Mouse (Mus musculus): Measurements from ENCODE around the gene Nfil3. TPM values are rescaled to one million over a fixed set of nuclear protein-coding genes. Genes with fewer than 3 reads are reported as not detected.

The Nfil3 gene
- polyA plus RNA-seq, 1 experiment from 2014 or later: 22.8 TPM

- no peaks in the 10 kb centered on the region for H3K27me3 ChIP-seq (replicated peaks; ENCODE audit: low read depth, poor library complexity, severe bottlenecking)
- no peak for DNase-seq (ENCODE audit: low spot score)
- no peak overlapping the region for H3K27ac ChIP-seq (replicated peaks)
- peaks cover 12% of the 10 kb centered on the region for H3K4me1 ChIP-seq
- H3K36me3 ChIP-seq (replicated peaks): no peaks in the 10 kb centered on the region
- 87% methylated on average over 10 of the region's 10 CpGs for WGBS
- no peaks in the 10 kb centered on the region for H3K9me3 ChIP-seq
- H3K4me3 ChIP-seq: no peak overlapping the region
Observed at GRCm38 (mm10) chr13:52998541-52998940, 17.7 kb upstream of the Nfil3 start.

- DNase-seq (ENCODE audit: low spot score): no peak
- H3K4me1 ChIP-seq: peaks cover 12% of the 10 kb centered on the region
- 90% methylated on average over 2 of the region's 2 CpGs for whole genome bisulfite sequencing
Observed at GRCm38 (mm10) chr13:52997806-52998205, 16.9 kb upstream of the Nfil3 start.

GRCm38 (mm10) chr13:52996201-52996600, 15.3 kb upstream of the Nfil3 start:
- no peak overlapping the region for H3K4me3 ChIP-seq
- H3K27ac ChIP-seq (replicated peaks): 0 out of 2 replicates have a peak overlapping the region, but pooled peaks have one; percentile 0
- no peak for DNase-seq (ENCODE audit: low spot score)
- H3K4me1 ChIP-seq: peaks cover 12% of the 10 kb centered on the region
- no peaks in the 10 kb centered on the region for H3K36me3 ChIP-seq (replicated peaks)
- no peaks in the 10 kb centered on the region for H3K27me3 ChIP-seq (replicated peaks; ENCODE audit: low read depth, poor library complexity, severe bottlenecking)
- WGBS: 71% methylated on average over 8 of the region's 8 CpGs
- H3K9me3 ChIP-seq: no peaks in the 10 kb centered on the region

More at GRCm38 (mm10) chr13:52997806-52998205, 16.9 kb upstream of the Nfil3 start:
- Histone ChIP-seq H3K36me3 (replicated peaks) (no peaks in the 10 kb centered on the region), H3K4me3 (no peak overlapping the region), H3K27ac (replicated peaks) (no peak overlapping the region), H3K27me3 (replicated peaks; ENCODE audit: low read depth, poor library complexity, severe bottlenecking) (no peaks in the 10 kb centered on the region), H3K9me3 (no peaks in the 10 kb centered on the region)

- H3K4me1 ChIP-seq: peaks cover 25% of the 10 kb centered on the region
- H3K9me3 ChIP-seq: no peaks in the 10 kb centered on the region
- 68% methylated on average over 10 of the region's 10 CpGs for WGBS
- H3K36me3 ChIP-seq (replicated peaks): no peaks in the 10 kb centered on the region
- H3K4me3 ChIP-seq: no peak overlapping the region
- DNase-seq (ENCODE audit: low spot score): no peak
- H3K27me3 ChIP-seq (replicated peaks; ENCODE audit: low read depth, poor library complexity, severe bottlenecking): no peaks in the 10 kb centered on the region
- peak overlapping the region; percentile 72 for H3K27ac ChIP-seq (replicated peaks)
Observed at GRCm38 (mm10) chr13:52994197-52994881, 13.5 kb upstream of the Nfil3 start.

GRCm38 (mm10) chr13:52990139-52990538, 9.3 kb upstream of the Nfil3 start:
- no peak overlapping the region for H3K4me3 ChIP-seq
- H3K27ac ChIP-seq (replicated peaks): peak overlapping the region; percentile 48
- H3K27me3 ChIP-seq (replicated peaks; ENCODE audit: low read depth, poor library complexity, severe bottlenecking): no peaks in the 10 kb centered on the region; the same call in 1 of the 2 replicates
- H3K4me1 ChIP-seq: peaks cover 25% of the 10 kb centered on the region
- WGBS: 66% methylated on average over 9 of the region's 9 CpGs
- no peaks in the 10 kb centered on the region for H3K9me3 ChIP-seq
- peak; percentile 63 for DNase-seq (ENCODE audit: low spot score)
- H3K36me3 ChIP-seq (replicated peaks): no peaks in the 10 kb centered on the region

- no peak overlapping the region for H3K27ac ChIP-seq (replicated peaks)
- no peaks in the 10 kb centered on the region for H3K36me3 ChIP-seq (replicated peaks)
- H3K4me1 ChIP-seq: peaks cover 18% of the 10 kb centered on the region
- WGBS: 86% methylated on average over 16 of the region's 16 CpGs
- H3K4me3 ChIP-seq: no peak overlapping the region
- peaks cover 3% of the 10 kb centered on the region; the same call in 1 of the 2 replicates for H3K27me3 ChIP-seq (replicated peaks; ENCODE audit: low read depth, poor library complexity, severe bottlenecking)
- no peaks in the 10 kb centered on the region for H3K9me3 ChIP-seq
- DNase-seq (ENCODE audit: low spot score): no peak
Observed at GRCm38 (mm10) chr13:52989005-52989404, 8.1 kb upstream of the Nfil3 start.

- Histone ChIP-seq H3K4me3 (no peak overlapping the region), H3K27ac (replicated peaks) (no peak overlapping the region), H3K27me3 (replicated peaks; ENCODE audit: low read depth, poor library complexity, severe bottlenecking) (peaks cover 8% of the 10 kb centered on the region), H3K4me1 (peaks cover 17% of the 10 kb centered on the region), H3K36me3 (replicated peaks) (no peaks in the 10 kb centered on the region), H3K9me3 (no peaks in the 10 kb centered on the region)
- WGBS: 88% methylated on average over 1 of the region's 1 CpGs
- DNase-seq (ENCODE audit: low spot score): no peak
Observed at GRCm38 (mm10) chr13:52987880-52988279, 7.0 kb upstream of the Nfil3 start.

GRCm38 (mm10) chr13:52986215-52986780, 5.4 kb upstream of the Nfil3 start:
- WGBS: 79% methylated on average over 10 of the region's 10 CpGs

GRCm38 (mm10) chr13:52985508-52986214, 4.8 kb upstream of the Nfil3 start:
- no peak for DNase-seq (ENCODE audit: low spot score)
- whole genome bisulfite sequencing: 85% methylated on average over 12 of the region's 12 CpGs
- Histone ChIP-seq H3K4me3 (no peak overlapping the region), H3K27ac (replicated peaks) (no peak overlapping the region), H3K27me3 (replicated peaks; ENCODE audit: low read depth, poor library complexity, severe bottlenecking) (peaks cover 19% of the 10 kb centered on the region), H3K9me3 (no peaks in the 10 kb centered on the region), H3K4me1 (peaks cover 30% of the 10 kb centered on the region), H3K36me3 (replicated peaks) (no peaks in the 10 kb centered on the region)

More at GRCm38 (mm10) chr13:52986215-52986780, 5.4 kb upstream of the Nfil3 start:
- Histone ChIP-seq H3K27ac (replicated peaks) (no peak overlapping the region), H3K4me3 (no peak overlapping the region), H3K9me3 (no peaks in the 10 kb centered on the region), H3K4me1 (peaks cover 28% of the 10 kb centered on the region), H3K27me3 (replicated peaks; ENCODE audit: low read depth, poor library complexity, severe bottlenecking) (peaks cover 19% of the 10 kb centered on the region), H3K36me3 (replicated peaks) (no peaks in the 10 kb centered on the region)
- no peak for DNase-seq (ENCODE audit: low spot score)

GRCm38 (mm10) chr13:52982703-52983102, 1.8 kb upstream of the Nfil3 start:
- WGBS: 1% methylated on average over 12 of the region's 12 CpGs
- no peaks in the 10 kb centered on the region for H3K36me3 ChIP-seq (replicated peaks)
- peak; percentile 91 for DNase-seq (ENCODE audit: low spot score)
- no peak overlapping the region for H3K27ac ChIP-seq (replicated peaks)
- peaks cover 22% of the 10 kb centered on the region for H3K27me3 ChIP-seq (replicated peaks; ENCODE audit: low read depth, poor library complexity, severe bottlenecking)
- H3K9me3 ChIP-seq: no peaks in the 10 kb centered on the region
- H3K4me1 ChIP-seq: peaks cover 29% of the 10 kb centered on the region
- peak overlapping the region; percentile 88 for H3K4me3 ChIP-seq

- peaks cover 30% of the 10 kb centered on the region for H3K27me3 ChIP-seq (replicated peaks; ENCODE audit: low read depth, poor library complexity, severe bottlenecking)
- no peaks in the 10 kb centered on the region for H3K9me3 ChIP-seq
- H3K27ac ChIP-seq (replicated peaks): peak overlapping the region; percentile 65
- peak; percentile 61 for DNase-seq (ENCODE audit: low spot score)
- H3K4me1 ChIP-seq: peaks cover 39% of the 10 kb centered on the region
- H3K4me3 ChIP-seq: peak overlapping the region; percentile 88
- no peaks in the 10 kb centered on the region for H3K36me3 ChIP-seq (replicated peaks)
- WGBS: 1% methylated on average over 51 of the region's 51 CpGs
Observed at GRCm38 (mm10) chr13:52981441-52982281, 788 bp upstream of the Nfil3 start.
